Mouse (Mus musculus) B cell, adult 2 months (primary cell): Measurements from ENCODE around the gene Tfr2.

Source experiments
- DNase-seq, 2 experiments: peaks; one replicate each; pipeline ENCODE4 v3.0.0; 2022

The Tfr2 gene

DNA sequence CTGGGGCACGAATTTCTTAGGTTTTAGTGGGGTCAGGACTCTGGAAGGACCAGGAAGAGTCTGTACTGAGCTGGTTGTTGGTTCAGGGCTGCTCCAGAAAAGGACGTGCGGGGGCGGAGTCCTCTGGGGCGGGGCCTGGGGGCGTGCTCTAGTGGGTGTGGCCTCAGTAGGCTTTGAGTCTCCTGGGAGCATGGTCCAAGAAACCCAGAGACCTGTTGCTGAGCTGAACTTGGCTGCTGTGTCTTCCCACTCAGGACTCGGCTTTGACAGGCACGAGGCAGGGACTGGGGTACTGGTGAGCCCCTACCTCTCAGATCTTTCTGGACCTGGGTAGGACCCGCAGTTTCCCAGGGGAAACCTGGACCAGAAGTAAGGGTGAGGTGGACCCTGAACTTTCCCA is at the start of gene Tfr2:
TSS of gene Tfr2 (plus strand) at position 176 of the 400 bp plus-strand sequence.
- peak; percentile 79 to 81 for DNase-seq

DNA sequence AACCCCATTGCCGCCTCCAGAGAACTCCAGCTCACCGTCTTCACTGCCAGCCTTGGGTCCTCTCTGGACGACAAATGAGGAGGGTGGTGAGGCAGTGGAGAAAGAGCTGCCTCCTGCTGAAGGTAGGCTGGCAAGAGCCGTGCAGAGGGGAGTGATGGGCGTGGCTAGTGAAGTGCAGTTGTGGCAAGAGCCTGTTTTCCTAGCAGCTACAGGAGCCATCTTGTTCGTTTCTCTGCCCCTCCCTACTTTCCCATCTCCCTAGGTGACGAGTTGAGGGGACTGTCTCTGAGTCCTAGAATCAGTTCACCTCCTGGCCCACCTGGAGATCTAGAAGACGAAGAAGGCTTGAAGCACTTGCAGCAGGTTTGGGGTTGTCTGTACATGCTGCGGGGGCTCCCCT is 47.8 kb upstream of the Tfr2 start:
- DNase-seq: no peak

DNA sequence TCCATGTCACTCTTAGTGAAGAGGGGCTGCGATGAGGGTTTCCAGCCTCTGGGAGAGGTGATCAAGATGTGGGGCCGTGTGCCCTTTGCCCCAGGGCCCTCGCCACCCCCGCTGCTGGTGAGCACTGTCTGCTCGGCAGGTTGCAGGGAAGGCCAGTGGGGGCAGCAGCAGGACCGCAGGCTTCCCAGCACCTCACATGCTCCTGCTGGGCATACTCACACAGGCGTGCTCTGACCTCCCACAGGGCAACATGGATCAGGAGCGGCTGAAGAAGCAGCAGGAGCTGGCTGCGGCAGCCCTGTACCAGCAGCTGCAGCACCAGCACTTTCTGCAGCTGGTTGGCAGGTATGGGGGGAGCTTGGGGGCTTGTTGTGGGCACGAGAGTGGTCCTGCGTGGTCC is 46.9 kb upstream of the Tfr2 start:
- DNase-seq: no peak

DNA sequence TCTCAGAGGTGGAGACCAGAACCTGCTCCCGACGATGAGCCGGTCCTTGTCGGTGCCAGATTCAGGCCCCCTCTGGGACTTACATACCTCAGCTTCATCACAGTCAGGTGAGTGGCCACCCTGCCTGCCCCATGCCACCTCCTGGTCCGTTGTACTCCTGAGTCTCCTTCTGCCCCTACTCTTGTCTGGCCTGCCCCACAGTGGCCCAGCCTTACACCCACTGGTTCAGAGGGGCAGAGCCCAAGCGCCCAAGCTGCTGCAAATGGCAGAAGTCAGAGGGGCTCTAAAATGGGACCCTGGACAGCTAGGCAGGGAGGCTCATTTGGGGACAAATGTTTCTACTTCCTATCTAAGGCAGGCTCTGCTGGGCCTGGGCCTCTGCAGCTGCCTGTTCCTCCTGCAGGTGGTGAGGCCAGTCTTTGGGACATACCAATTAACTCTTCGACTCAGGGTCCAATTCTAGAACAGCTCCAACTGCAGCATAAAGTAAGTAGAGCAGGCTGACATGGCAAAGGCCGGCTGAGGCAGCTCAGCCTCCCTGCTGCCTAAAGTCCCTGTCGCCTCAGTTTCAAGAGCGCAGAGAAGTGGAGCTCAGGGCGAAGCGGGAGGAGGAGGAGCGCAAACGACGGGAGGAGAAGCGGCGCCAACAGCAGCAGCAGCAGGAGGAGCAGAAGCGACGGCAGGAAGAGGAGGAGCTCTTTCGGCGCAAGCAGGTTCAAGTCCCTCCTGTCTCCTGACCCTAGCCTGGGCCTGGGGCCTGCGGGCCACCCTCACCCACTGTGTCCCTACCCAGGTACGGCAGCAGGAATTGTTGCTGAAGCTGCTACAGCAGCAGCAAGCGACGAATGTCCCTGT is 46.0 kb upstream of the Tfr2 start:
- DNase-seq: no peak

DNA sequence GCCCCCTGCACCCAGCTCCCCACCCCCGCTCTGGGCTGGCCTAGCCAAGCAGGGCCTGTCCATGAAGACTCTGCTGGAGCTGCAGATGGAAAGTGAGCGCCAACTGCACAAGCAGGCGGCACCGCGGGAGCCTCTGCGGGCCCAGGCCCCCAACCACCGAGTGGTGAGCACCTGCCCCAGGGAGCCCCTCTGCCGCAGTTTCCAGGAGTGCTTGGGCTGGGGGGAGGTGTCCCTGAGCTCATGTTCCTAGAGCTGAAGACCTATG is 45.5 kb upstream of the Tfr2 start:
- DNase-seq: no peak

DNA sequence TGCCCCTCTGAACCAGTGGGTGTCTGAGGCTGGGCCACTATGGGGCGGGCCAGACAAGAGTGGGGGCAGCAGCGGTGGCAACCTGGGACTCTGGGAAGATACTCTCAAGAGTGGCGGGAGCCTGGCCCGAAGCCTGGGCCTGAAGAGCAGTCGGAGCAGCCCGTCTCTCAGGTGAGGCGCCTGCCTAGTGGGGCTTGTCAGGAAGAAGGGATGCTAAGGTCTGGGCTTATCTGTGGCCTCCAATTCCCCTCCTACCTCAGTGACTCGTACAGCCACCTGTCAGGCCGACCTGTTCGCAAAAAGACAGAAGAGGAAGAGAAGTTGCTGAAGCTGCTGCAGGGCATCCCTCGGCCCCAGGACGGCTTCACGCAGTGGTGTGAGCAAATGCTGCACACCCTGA is 45.0 kb upstream of the Tfr2 start:
- no peak for DNase-seq

DNA sequence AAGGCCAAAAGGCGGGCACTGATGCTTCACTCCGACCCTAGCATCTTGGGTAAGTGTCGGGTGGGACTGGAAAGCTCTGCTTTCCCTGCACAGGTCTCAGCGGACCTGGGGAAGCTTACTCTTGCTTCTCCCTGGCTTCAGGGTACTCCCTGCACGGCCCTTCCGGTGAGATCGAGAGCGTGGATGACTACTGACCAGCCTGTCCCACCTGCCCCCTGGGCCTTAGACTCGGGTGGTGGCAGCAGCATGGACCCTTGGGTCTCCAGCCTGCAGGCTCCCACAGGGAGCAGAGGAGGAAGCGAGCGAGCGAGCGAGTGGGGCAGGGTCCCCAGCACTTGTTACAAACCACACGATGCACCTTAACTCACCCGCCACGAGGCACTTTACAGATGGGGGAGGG is 44.1 kb upstream of the Tfr2 start:
- no peak for DNase-seq

DNA sequence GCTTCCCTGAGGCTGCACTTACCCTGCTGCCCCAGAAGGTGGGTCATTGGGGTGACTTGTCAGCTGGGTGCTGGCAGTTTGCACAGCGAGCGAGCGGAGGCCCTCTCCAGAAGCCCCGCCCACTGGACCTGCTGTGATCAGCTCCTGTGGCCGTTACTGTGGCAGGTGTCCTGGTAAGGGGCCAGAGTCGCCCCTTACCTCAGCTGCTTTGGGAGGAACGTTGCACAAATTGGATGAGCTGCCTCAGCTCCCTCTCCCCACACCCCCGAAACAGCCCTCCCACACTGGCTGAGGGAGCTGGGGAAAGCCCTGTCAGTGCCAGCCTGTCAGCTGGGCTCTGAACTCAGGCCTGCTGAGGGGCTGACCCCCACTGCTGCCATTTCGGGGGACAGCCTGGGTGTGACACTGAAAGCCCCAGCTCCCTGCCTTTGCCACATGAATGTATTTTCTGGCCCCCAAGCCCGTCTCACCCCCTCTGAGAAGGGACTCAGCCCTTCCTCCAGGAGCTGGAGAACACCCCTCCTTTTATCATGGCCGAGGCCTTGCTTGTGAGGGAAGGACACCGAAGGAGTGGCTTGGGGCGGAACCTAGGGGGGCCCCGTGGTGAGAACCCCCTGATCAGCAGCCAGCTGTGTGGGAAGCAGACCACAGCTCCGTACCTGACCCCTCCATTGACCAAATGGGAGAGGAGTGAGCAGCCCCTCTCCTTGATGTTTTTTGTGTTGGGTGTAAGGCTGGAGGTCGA is 43.3 kb upstream of the Tfr2 start:
- peak in 1 of 2 experiments; percentile 20 for DNase-seq

DNA sequence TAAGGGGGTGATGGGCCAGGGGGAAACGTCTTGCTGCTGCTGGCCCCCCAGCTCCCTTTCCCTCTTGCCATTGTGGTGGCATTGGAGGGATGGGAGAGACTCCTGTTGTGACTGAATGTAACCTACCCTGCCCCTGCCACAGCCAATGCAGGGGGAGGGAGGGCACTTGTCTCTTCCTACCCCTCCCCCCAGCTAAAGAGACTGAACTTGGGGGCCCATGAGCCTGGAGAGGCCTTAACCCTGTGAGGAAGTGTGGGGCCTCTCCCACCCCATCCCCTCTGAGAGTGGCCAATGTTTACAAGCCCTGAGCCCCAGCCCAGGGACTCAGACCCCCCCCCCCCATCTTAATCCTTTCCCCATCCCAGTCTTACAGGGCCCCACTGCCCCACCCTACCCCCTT is 42.2 kb upstream of the Tfr2 start:
- DNase-seq: no peak

DNA sequence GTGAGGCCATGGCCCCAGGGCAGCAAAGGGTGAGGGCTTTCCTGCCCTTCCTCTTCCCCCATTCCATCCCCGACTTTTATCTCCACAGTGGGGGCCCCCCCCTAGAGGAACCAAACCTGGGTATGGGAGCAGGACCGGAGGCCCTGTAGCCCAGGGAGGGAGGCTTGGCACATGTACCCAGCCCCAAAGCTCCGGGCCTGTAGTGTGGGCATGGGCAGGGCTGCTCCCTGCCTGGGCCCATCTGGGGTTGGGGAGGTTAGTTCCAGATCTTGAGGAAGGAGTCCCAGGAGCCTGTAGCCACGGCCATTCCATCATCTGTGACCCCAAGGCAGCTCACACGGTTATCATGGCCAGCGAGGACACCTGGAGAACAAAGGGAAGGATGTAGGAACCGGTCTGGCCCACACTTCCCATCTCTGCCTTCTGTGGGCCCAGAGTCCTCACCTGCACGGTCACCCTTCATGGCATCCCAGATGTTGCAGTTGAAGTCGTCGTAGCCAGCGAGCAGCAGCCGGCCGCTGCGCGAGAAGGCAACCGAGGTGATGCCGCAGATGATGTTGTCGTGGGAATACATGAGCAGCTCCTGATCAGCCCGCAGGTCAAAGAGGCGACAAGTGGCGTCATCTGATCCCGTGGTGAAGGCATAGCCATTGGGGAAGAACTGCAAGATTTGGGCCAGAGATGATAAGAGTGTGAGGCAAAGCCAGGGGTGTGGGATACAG is 41.2 kb upstream of the Tfr2 start:
- no peak for DNase-seq

DNA sequence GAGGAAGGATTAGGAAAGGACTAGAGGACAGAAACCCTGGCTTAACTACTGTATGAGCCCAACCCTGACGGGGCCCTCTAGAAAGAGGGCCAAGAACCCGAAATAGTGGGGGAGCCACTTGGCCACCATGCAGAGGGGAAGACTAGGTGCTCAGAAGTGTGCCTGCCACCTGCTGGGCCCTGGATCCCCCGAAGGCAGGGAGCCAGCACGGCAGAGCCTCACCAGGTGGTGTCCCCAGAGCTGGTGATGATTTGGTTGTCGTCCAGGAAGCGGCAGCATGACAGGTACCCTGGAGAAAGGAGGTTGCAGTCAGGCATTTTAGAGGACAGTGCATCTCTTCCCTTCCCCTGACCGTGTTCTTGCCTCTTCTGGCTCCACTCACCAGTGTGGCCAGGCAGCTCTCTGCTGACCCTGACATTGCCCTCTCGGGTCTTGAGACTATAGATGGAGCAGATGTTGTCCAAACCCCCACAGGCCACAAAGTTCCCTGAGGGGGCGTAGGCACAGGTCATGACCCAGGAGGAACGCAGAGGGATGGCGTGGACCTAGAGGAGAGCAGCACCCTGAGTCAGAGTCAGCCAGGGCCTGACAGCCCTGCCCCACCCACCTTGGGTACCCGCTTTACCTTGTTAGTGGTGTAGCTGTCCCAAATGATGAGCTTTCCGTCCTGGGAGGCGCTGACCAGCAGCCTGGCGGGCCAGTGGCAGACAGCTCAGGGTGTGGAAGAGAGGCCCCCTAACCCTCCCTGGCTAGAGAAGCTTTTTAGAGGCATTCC is 40.2 kb upstream of the Tfr2 start:
- no peak for DNase-seq

DNA sequence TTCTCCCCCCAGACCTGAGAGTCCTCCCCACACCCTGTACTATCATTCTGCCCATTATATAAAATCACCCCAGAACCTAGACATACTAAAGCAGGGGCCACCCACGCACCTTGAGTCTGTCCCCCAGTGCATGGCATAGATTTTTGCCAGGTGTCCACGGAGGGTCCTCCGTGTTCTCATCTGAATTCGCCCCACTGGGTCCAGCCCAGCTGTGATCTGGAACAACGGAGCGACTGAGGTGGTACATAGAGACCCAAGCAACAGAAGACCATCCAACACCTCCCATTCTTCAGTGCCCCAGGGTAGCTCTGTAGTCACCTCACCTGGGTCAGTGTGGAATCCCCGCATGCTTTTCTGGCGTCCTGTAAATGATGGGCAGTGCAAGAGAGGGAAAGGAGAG is 39.6 kb upstream of the Tfr2 start:
- DNase-seq: no peak

DNA sequence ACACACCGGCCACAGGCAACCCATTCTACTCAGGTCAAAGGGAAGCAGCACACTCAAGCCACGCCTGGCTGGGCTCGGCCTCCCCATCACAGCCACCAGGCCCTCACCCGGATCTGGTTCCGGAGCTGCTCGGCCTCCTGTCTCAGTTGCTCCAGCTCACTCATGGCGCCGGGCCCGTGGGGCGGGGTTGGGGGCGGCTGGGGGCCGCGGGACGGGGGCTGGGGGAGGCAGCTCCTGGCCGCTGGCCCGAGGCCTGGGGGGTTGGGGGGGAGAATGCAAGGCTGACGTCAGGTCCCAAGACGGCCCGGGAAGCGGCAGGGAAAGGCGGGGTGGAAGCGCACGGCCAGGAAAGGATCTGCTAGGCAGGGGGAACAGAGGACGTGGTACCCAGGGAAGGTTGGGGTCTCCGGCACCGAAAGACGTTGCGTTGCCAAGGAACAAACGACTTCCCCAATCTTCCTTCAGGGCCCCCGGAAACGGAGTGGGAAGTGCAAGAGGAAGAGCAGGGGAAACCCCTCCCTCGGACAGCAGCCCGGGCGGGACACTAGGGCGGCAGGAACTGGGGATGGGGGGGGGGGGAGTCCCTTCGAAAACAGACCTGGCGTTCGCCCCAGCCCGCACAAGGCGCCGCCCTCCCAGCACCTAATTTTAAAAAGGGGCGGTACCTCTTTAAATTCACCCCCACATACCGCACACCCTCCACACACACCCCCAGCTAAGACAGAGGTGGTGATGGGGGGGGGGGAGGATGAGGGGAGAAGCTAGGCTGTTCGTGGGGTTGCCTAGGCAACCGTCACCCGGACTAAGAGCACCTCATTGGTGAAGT is 38.8 kb upstream of the Tfr2 start:
- peak; percentile 78 to 79 for DNase-seq

DNA sequence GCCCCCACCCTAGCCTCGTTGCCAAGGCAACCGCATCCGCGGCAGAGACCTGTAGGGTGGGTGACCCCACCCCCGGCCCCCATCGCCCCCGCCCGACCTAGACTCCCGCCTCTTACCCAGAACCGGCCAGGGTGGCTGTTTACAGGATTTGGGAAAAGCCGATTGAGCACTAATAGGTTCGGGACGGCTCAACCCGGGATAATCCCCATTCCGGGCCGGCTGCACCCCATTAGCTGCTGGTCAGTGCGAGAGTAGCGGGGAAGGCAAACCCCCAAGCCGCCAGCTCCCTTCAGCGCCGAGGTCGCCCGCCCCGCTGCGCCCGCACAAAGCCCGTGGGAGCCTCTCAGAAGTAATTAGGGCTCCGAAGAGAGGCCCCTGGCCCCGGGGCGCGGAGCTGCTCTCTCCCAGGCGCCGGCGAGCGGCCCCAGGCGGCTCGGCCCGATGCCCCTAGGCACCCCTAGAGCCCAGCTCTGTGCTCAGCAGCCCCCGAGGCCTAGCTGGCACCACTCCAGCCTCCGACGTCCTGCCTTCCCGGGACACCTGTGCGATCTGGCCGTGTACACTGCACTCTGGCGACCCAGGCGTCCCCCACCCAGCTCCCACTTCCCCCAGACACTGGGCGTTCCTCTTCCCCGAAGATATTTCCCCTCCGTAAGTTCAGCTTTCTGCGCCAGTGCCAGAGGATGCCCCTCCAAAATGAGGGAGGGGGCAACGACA is 38.1 kb upstream of the Tfr2 start:
- peak; percentile 48 to 61 for DNase-seq

DNA sequence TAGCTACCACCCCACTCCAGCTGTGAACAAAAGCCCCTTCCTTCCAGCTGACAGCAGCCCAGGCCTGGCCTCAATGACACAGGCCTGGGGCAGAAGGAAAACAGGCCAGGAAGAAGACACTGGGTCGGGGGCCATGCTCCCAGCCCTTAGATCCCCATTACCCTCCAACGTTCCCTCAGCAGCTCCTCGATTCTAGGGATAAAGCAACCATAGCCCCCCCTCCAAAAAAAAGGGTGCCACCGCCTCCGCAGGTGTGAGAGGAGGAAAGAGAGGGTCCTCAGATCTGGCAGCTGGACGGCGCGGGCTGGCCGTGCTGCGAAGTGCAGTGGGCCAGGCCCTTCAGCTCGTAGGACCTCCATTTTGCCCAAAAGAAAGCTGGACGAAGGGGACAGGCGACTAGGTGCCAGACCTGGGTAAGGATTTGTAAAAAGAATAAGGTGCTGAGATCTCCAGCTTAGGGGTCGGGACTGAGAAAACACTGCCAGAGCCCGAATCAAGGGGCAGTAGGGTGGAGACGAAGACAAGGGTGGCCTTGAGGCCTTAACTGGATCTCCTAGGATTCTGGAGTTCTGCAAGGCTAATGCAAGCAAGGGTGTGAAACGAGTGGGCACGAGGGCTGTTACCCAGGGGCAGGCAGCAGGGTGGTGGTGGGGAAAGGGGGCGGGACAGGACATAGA is 37.4 kb upstream of the Tfr2 start:
- peak; percentile 27 to 34 for DNase-seq

DNA sequence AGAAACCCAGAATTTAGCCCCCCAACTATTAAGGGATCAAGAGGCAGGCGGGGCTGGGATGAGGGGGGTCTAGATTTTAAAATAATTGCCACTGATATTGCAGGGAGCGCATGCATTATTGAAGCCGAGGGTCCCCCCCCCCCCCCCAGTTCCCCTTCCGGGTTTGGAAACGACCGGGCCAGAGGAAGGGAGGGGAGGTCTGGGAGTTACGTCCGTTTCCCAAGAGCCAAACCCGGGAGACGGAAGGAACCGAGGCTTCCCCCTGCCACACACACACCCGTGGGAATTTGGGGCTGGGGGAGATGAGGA is 36.9 kb upstream of the Tfr2 start:
- DNase-seq: no peak

DNA sequence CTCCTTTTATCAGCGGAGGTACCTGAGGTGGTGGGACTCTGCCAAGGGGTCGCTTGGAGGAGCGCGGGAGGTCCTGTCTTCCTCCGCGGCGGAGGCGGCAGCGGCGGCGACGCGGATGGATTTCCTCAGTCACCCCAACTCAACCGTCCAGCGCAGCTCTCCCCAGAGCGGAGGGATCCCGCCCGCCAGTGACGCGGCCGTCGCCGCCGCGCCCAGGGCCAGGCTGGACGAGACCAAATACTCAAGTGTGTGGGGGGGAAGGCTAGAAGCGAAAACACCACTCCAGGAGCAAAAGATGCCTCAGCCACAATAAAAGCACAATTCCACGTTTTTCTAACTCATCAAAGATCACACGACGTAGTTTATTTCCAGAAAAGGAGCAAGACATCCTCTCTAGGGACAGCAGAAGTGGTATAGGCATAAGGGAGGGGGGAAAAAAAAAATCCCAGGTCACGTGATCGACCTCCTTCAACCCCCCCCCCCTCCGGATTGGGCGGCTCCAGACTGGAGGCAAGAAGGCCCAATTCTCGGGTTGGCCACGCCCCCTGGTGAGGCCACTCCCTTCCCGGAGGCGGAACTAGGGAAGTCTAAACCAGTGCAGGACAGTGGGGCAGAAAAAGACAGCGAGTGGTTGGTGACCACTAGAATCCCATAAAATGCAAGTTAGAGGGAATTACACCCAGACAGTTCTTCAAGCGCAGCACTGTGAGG is 36.4 kb upstream of the Tfr2 start, which contains the start of the genes Epo and Gnb2:
TSS of gene Epo (minus strand) at position 126 of the 711 bp plus-strand sequence.
TSS of gene Gnb2 (minus strand) at position 394 of the 711 bp plus-strand sequence.
- peak; percentile 98 to 99 for DNase-seq

DNA sequence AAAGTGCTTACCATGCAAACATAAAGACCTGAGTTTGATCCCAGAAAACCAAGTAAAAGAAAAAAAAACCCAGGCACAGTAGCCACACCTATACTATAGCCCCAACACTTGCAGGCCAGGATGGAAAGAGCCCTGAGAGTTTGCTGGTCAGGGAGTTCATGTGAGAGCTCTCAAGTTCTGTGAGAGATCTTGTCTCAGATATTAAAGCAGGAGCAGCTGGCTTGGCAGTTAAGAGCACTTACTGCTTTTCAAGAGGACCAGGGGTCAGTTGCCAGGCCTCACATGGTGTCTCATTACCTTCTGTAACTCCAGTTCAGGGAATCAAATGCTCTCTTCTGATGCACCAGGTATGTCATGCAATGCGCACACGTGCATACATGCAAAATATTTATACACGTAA is 34.9 kb upstream of the Tfr2 start:
- no peak for DNase-seq

DNA sequence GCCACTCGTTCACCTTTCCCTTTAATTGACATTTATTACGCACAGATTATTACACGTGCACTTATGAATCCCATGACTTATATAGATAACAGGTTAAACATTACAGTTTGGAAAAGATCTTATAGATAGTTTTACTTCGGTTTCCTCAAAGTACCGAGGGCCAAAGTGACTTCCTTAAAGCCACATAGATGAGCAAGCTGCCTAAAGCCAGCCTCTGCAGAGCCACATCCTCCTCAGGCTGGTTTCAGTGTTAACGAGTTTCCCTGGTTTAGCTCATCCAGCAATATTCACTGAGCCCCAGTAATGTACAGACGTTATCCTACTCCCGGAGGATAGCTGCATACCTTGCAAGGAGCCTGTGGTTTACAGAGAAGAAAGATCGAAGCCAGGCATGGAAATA is 34.3 kb upstream of the Tfr2 start:
- DNase-seq: no peak

DNA sequence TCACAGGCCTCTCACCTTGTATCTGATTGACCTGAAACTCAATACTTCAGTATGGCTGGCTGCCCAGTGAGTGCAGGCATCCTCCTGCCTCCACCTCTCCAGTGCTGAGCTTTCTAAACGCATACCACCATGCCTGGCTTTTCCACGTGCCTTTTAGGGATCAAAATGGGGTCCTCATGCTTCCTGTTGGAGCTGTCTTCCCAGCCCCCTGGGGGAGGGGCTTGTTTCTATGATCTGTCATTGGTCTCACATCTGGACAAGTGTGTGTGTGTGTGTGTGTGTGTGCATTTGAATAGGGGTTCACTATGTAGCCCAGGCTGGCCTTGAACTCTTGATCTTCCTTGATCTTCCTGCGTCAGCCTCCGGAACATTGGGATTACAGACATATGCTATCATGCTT is 32.2 kb upstream of the Tfr2 start:
- no peak for DNase-seq
